Mouse (Mus musculus): Measurements from ENCODE around the gene Dhx35.

- TF ChIP-seq TAL1 (IDR thresholded peaks at IDR 0.05; ENCODE audit: low read length) (no peak), GATA1 (IDR thresholded peaks at IDR 0.05; ENCODE audit: low read length) (no peak)
These were observed 38.6 kb downstream of the Dhx35 start for GRCm38 (mm10) chr2:158833221-158833620.
